Mouse (Mus musculus): ENCODE measurements at regions not wholly inside any gene's neighbourhood (a gene's known extent, or its start where the extent isn't known, plus 50 kb on each side); places are given as distances from the start of the nearest gene placed in this dataset.

GRCm38 (mm10) chr7:70869125-70869524, 482.2 kb downstream of the Gm10295 start:
- TF ChIP-seq ZC3H11A (IDR thresholded peaks at IDR 0.05; ENCODE audit: borderline replicate concordance, low read depth, low read length), result no peak
- TF ChIP-seq HCFC1 (IDR thresholded peaks at IDR 0.05; ENCODE audit: borderline replicate concordance, insufficient read depth, low read length), result no peak
- TF ChIP-seq MAFK (IDR thresholded peaks at IDR 0.05; ENCODE audit: insufficient read depth, low read depth, low read length), result no peak
